Mouse (Mus musculus): ENCODE results near the gene Fto.

- TF ChIP-seq CTCF (IDR thresholded peaks at IDR 0.05; ENCODE audit: low read depth), result no peak
- no peak for TF ChIP-seq EP300 (IDR thresholded peaks at IDR 0.05; ENCODE audit: low read depth)
Observed at GRCm38 (mm10) chr8:91486394-91486793, 173.1 kb downstream of the Fto start.
